Mouse (Mus musculus) liver, embryonic 14.5 days (tissue): ENCODE data around the gene Chil1.

Experiments
- CTCF ChIP-seq: IDR thresholded peaks from 2 replicates; pipeline ENCODE4 v1.5.1; 2016; ENCODE audit warnings: antibody characterized with exemption, low read depth, control low read depth
- EP300 ChIP-seq: IDR thresholded peaks from 2 replicates; pipeline ENCODE4 v1.6.1; 2016; ENCODE audit warnings: antibody characterized with exemption, low read depth

- TF ChIP-seq EP300 (no peak), CTCF (no peak)
These were observed 10.0 kb downstream of the Chil1 start for GRCm38 (mm10) chr1:134192024-134192423.
